Mouse (Mus musculus) cerebellum, adult 2 months (tissue): ENCODE results near the gene Col27a1. TPM values are rescaled to one million over a fixed set of nuclear protein-coding genes. Genes with fewer than 3 reads are reported as not detected.

ENCODE experiments used
- DNase-seq, 2 experiments: peaks; one replicate each; pipeline ENCODE4 v3.0.0; 2021
- H3K27ac ChIP-seq: fragments of 200-500 bp; 2 replicates; pipeline ENCODE4 v1.5.1; 2012; ENCODE audit warnings: low read length, control low read depth, inconsistent platforms; ENCODE audit not compliant: insufficient read depth
- H3K27me3 ChIP-seq: fragments of 200-500 bp; 2 replicates; pipeline ENCODE4 v1.6.1; 2012; ENCODE audit warnings: inconsistent platforms, mild to moderate bottlenecking, low read length, moderate library complexity; ENCODE audit not compliant: control insufficient read depth, insufficient read depth
- H3K4me1 ChIP-seq: fragments of 200-500 bp; 2 replicates; pipeline ENCODE4 v1.6.1; 2011; ENCODE audit warnings: low read length; ENCODE audit not compliant: control insufficient read depth, insufficient read depth
- H3K4me3 ChIP-seq: fragments of 200-500 bp; replicated peaks from 2 replicates; pipeline ENCODE3; 2011; ENCODE audit warnings: mild to moderate bottlenecking, low read depth, low read length, control low read depth; ENCODE audit not compliant: insufficient read depth
- CTCF ChIP-seq: fragments of 200-500 bp; IDR thresholded peaks from 2 replicates; pipeline ENCODE4 v1.5.1; 2011; ENCODE audit warnings: low read depth, mild to moderate bottlenecking, control low read depth, low read length, moderate library complexity, borderline replicate concordance; ENCODE audit not compliant: insufficient read depth
- POLR2A ChIP-seq: fragments of 200-500 bp; IDR thresholded peaks from 2 replicates; pipeline ENCODE4 v1.6.1; 2011; ENCODE audit warnings: low read length, control low read depth, borderline replicate concordance; ENCODE audit not compliant: insufficient read depth
- WGBS: fragments of 180-500 bp; shearing (Covaris S2); methylation state at CpG from one replicate; pipeline ENCODE4 v1.1.7; 2018; 5-methylcytosine and 5-hydroxymethylcytosine counted together
- polyA plus RNA-seq: library from polyadenylated mRNA; depleted of rRNA; stranded (reverse); fragments of >200 nt; gene quantifications from 2 replicates; pipeline ENCODE4 v1.2.3, GENCODE M21; 2012

The Col27a1 gene
- polyA plus RNA-seq, 1 experiment, result 24.2 TPM

- WGBS, result 7% methylated on average over 7 of the region's 7 CpGs
- Histone ChIP-seq H3K27me3 (no peaks in the 10 kb centered on the region), H3K4me1 (peaks cover 45% of the 10 kb centered on the region), H3K27ac (no peak overlapping the region), H3K4me3 (no peak overlapping the region)
- DNase-seq, result peak; percentile 67 to 84
- TF ChIP-seq CTCF (no peak), POLR2A (no peak)
Measured at GRCm38 (mm10) chr4:63278821-63279220, 65.0 kb downstream of the Col27a1 start.

- DNase-seq, result no peak
- TF ChIP-seq POLR2A (no peak), CTCF (no peak)
- no peaks in the 10 kb centered on the region for H3K27me3 ChIP-seq
- no peak overlapping the region for H3K4me3 ChIP-seq
- 84% methylated on average over 6 of the region's 6 CpGs for WGBS
- H3K4me1 ChIP-seq, result peaks cover 29% of the 10 kb centered on the region
- H3K27ac ChIP-seq, result no peak overlapping the region
Measured at GRCm38 (mm10) chr4:63281694-63282093, 67.9 kb downstream of the Col27a1 start.

GRCm38 (mm10) chr4:63283319-63283718, 69.5 kb downstream of the Col27a1 start:
- H3K27ac ChIP-seq, result no peak overlapping the region
- TF ChIP-seq CTCF (no peak), POLR2A (no peak)
- peaks cover 22% of the 10 kb centered on the region for H3K4me1 ChIP-seq
- 89% methylated on average over 5 of the region's 5 CpGs for WGBS
- no peak overlapping the region for H3K4me3 ChIP-seq
- H3K27me3 ChIP-seq, result no peaks in the 10 kb centered on the region
- DNase-seq, result no peak

- WGBS, result 95% methylated on average over 4 of the region's 4 CpGs
- peak; percentile 23; the same call in 1 of the 2 replicates for TF ChIP-seq CTCF
- TF ChIP-seq POLR2A, result no peak
- no peak overlapping the region for H3K4me3 ChIP-seq
- no peak overlapping the region for H3K27ac ChIP-seq
- H3K27me3 ChIP-seq, result no peaks in the 10 kb centered on the region
- H3K4me1 ChIP-seq, result peaks cover 14% of the 10 kb centered on the region
- DNase-seq, result no peak
Measured at GRCm38 (mm10) chr4:63286034-63286433, 72.2 kb downstream of the Col27a1 start.

GRCm38 (mm10) chr4:63288497-63288896, 74.7 kb downstream of the Col27a1 start:
- Histone ChIP-seq H3K4me1 (peaks cover 26% of the 10 kb centered on the region), H3K27me3 (no peaks in the 10 kb centered on the region), H3K27ac (no peak overlapping the region), H3K4me3 (no peak overlapping the region)
- WGBS, result 98% methylated on average over 5 of the region's 5 CpGs
- TF ChIP-seq CTCF, result no peak
- TF ChIP-seq POLR2A, result no peak
- DNase-seq, result no peak

GRCm38 (mm10) chr4:63290081-63290480, 76.3 kb downstream of the Col27a1 start:
- TF ChIP-seq POLR2A, result no peak
- WGBS, result 74% methylated on average over 2 of the region's 2 CpGs
- H3K27me3 ChIP-seq, result no peaks in the 10 kb centered on the region
- no peak overlapping the region for H3K4me3 ChIP-seq
- no peak overlapping the region for H3K27ac ChIP-seq
- DNase-seq, result peak; percentile 37 to 46
- H3K4me1 ChIP-seq, result peaks cover 26% of the 10 kb centered on the region

- TF ChIP-seq POLR2A (no peak), CTCF (no peak)
- H3K4me1 ChIP-seq, result peaks cover 36% of the 10 kb centered on the region
- H3K27ac ChIP-seq, result no peak overlapping the region
- H3K27me3 ChIP-seq, result no peaks in the 10 kb centered on the region
- peak; percentile 98 for DNase-seq
- no peak overlapping the region for H3K4me3 ChIP-seq
- WGBS, result 6% methylated on average over 7 of the region's 7 CpGs
Measured at GRCm38 (mm10) chr4:63291075-63291474, 77.3 kb downstream of the Col27a1 start.

- no peak overlapping the region for H3K4me3 ChIP-seq
- DNase-seq, result peak in 1 of 2 experiments; percentile 46
- no peak overlapping the region for H3K27ac ChIP-seq
- no peaks in the 10 kb centered on the region for H3K27me3 ChIP-seq
- peaks cover 37% of the 10 kb centered on the region for H3K4me1 ChIP-seq
- 60% methylated on average over 4 of the region's 4 CpGs for WGBS
- no peak for TF ChIP-seq POLR2A
- no peak for TF ChIP-seq CTCF
Measured at GRCm38 (mm10) chr4:63291658-63292057, 77.9 kb downstream of the Col27a1 start.

GRCm38 (mm10) chr4:63295641-63296040, 81.8 kb downstream of the Col27a1 start:
- no peak overlapping the region for H3K27ac ChIP-seq
- TF ChIP-seq POLR2A, result no peak
- TF ChIP-seq CTCF, result no peak
- no peaks in the 10 kb centered on the region for H3K27me3 ChIP-seq
- no peak for DNase-seq
- peaks cover 31% of the 10 kb centered on the region for H3K4me1 ChIP-seq
- 93% methylated on average over 1 of the region's 1 CpGs for WGBS
- no peak overlapping the region for H3K4me3 ChIP-seq
